Mouse (Mus musculus) MEL (cell line): Measurements from ENCODE around the gene Mrps9. TPM values are rescaled to one million over a fixed set of nuclear protein-coding genes. Genes with fewer than 3 reads are reported as not detected.

Experiments
- DNase-seq: peaks from one replicate; pipeline ENCODE4 v3.0.0; 2011; ENCODE audit warnings: low read depth, low spot score
- H3K27ac ChIP-seq: 2 replicates; pipeline ENCODE4 v1.5.1; 2012; ENCODE audit warnings: low read depth, mild to moderate bottlenecking, control low read depth, low read length, moderate library complexity; ENCODE audit not compliant: control insufficient read depth
- H3K27me3 ChIP-seq, 2 experiments: fragments of 150-350 bp in 1 of 2; sonication (generic) in 1 of 2; 2 replicates each; pipeline ENCODE4 v1.6.1; 2012; ENCODE audit warnings: low read length in 2 of 2, mild to moderate bottlenecking in 2 of 2, improper control_type of control experiment in 1 of 2, moderate library complexity in 1 of 2; ENCODE audit not compliant: insufficient read depth in 2 of 2, control insufficient read depth in 1 of 2
- H3K36me3 ChIP-seq, 2 experiments: 2 replicates each; pipeline ENCODE4 v1.6.1; 2012 to 2014; ENCODE audit warnings: low read length in 2 of 2, improper control_type of control experiment in 1 of 2, inconsistent platforms in 1 of 2, mild to moderate bottlenecking in 1 of 2; ENCODE audit not compliant: insufficient read depth in 2 of 2, control insufficient read depth in 1 of 2
- H3K4me1 ChIP-seq, 2 experiments: fragments of 150-350 bp in 1 of 2; sonication (generic) in 1 of 2; 2 replicates each; pipeline ENCODE4 v1.6.1; 2012; ENCODE audit warnings: low read length in 2 of 2, improper control_type of control experiment in 1 of 2, mild to moderate bottlenecking in 1 of 2; ENCODE audit not compliant: insufficient read depth in 2 of 2, control insufficient read depth in 1 of 2
- H3K4me3 ChIP-seq, 2 experiments: fragments of 150-350 bp in 1 of 2; sonication (generic) in 1 of 2; 2 replicates each; pipeline ENCODE4 v1.5.1; 2012; ENCODE audit warnings: low read depth in 2 of 2, low read length in 2 of 2, mild to moderate bottlenecking in 2 of 2, moderate library complexity in 2 of 2, control low read depth in 1 of 2, improper control_type of control experiment in 1 of 2; ENCODE audit not compliant: control insufficient read depth in 1 of 2, insufficient read depth in 1 of 2
- H3K79me2 ChIP-seq: 2 replicates; pipeline ENCODE4 v1.6.1; 2012; ENCODE audit warnings: mild to moderate bottlenecking, low read length, moderate library complexity; ENCODE audit not compliant: control insufficient read depth, poor library complexity, insufficient read depth
- H3K9ac ChIP-seq: 2 replicates; pipeline ENCODE4 v1.6.1; 2012; ENCODE audit warnings: low read depth, mild to moderate bottlenecking, control low read depth, low read length, moderate library complexity; ENCODE audit not compliant: control insufficient read depth, poor library complexity, severe bottlenecking
- H3K9me3 ChIP-seq: fragments of 150-350 bp; sonication (generic); replicated peaks from 2 replicates; pipeline ENCODE4 v1.6.1; 2012; ENCODE audit warnings: mild to moderate bottlenecking, low read length, improper control_type of control experiment, moderate library complexity; ENCODE audit not compliant: insufficient read depth
- BHLHE40 ChIP-seq: IDR thresholded peaks from 2 replicates; pipeline ENCODE4 v1.6.1; 2012; ENCODE audit warnings: low read depth, mild to moderate bottlenecking, inconsistent platforms, low read length, improper control_type of control experiment, borderline replicate concordance
- CHD2 ChIP-seq: IDR thresholded peaks from 2 replicates; pipeline ENCODE4 v1.6.1; 2011; ENCODE audit warnings: low read length, improper control_type of control experiment
- ELF1 ChIP-seq: IDR thresholded peaks from 2 replicates; pipeline ENCODE4 v1.6.1; 2014; ENCODE audit warnings: low read depth, mild to moderate bottlenecking, inconsistent platforms, low read length, improper control_type of control experiment, moderate library complexity
- EP300 ChIP-seq, 2 experiments: IDR thresholded peaks; 2 replicates each; pipeline ENCODE4 v1.6.1; 2011; ENCODE audit warnings: improper control_type of control experiment in 2 of 2, low read length in 2 of 2, low read depth in 1 of 2, mild to moderate bottlenecking in 1 of 2
- ETS1 ChIP-seq: IDR thresholded peaks from 2 replicates; pipeline ENCODE4 v1.6.1; 2012; ENCODE audit warnings: low read depth, mild to moderate bottlenecking, inconsistent platforms, low read length, improper control_type of control experiment, moderate library complexity
- GATA1 ChIP-seq: IDR thresholded peaks from 2 replicates; pipeline ENCODE4 v1.6.1; 2011; ENCODE audit warnings: low read depth, low read length, improper control_type of control experiment
- MAFK ChIP-seq: IDR thresholded peaks from 2 replicates; pipeline ENCODE4 v1.6.1; 2011; ENCODE audit warnings: low read depth, mild to moderate bottlenecking, low read length, improper control_type of control experiment, borderline replicate concordance
- MAX ChIP-seq: IDR thresholded peaks from 2 replicates; pipeline ENCODE4 v1.6.1; 2011; ENCODE audit warnings: low read length, improper control_type of control experiment
- MEF2A ChIP-seq: IDR thresholded peaks from 2 replicates; pipeline ENCODE4 v1.6.1; 2014; ENCODE audit warnings: low read depth, mild to moderate bottlenecking, inconsistent platforms, low read length, improper control_type of control experiment; ENCODE audit not compliant: poor library complexity, insufficient replicate concordance, severe bottlenecking; ENCODE audit errors: extremely low read depth
- MXI1 ChIP-seq: IDR thresholded peaks from 2 replicates; pipeline ENCODE4 v1.6.1; 2011; ENCODE audit warnings: mild to moderate bottlenecking, low read depth, low read length, improper control_type of control experiment
- MYC ChIP-seq: IDR thresholded peaks from 2 replicates; pipeline ENCODE4 v1.6.1; 2011; ENCODE audit warnings: low read depth, mild to moderate bottlenecking, low read length, improper control_type of control experiment, moderate library complexity
- NELFE ChIP-seq: IDR thresholded peaks from 2 replicates; pipeline ENCODE4 v1.6.1; 2011; ENCODE audit warnings: low read depth, low read length, improper control_type of control experiment
- POLR2A ChIP-seq, 2 experiments: IDR thresholded peaks; 2 replicates each; pipeline ENCODE4 v1.6.1; 2011 to 2012; ENCODE audit warnings: low read length in 2 of 2, mild to moderate bottlenecking in 2 of 2, control low read depth in 1 of 2, improper control_type of control experiment in 1 of 2, low read depth in 1 of 2, moderate library complexity in 1 of 2; ENCODE audit not compliant: control insufficient read depth in 1 of 2, insufficient read depth in 1 of 2, poor library complexity in 1 of 2
- POLR2AphosphoS2 ChIP-seq: IDR thresholded peaks from 2 replicates; pipeline ENCODE4 v1.6.1; 2011; ENCODE audit warnings: low read length, improper control_type of control experiment
- RAD21 ChIP-seq: IDR thresholded peaks from 2 replicates; pipeline ENCODE4 v1.6.1; 2011; ENCODE audit warnings: mild to moderate bottlenecking, low read depth, low read length, improper control_type of control experiment
- RCOR1 ChIP-seq: IDR thresholded peaks from 2 replicates; pipeline ENCODE4 v1.6.1; 2012; ENCODE audit warnings: low read depth, mild to moderate bottlenecking, inconsistent platforms, low read length, improper control_type of control experiment
- SIN3A ChIP-seq: IDR thresholded peaks from 2 replicates; pipeline ENCODE4 v1.6.1; 2012; ENCODE audit warnings: low read length, improper control_type of control experiment, inconsistent platforms
- SMC3 ChIP-seq: IDR thresholded peaks from 2 replicates; pipeline ENCODE4 v1.6.1; 2011; ENCODE audit warnings: low read depth, low read length, improper control_type of control experiment
- TAL1 ChIP-seq: IDR thresholded peaks from 2 replicates; pipeline ENCODE4 v1.6.1; 2012; ENCODE audit warnings: mild to moderate bottlenecking, inconsistent platforms, low read length, moderate library complexity, mixed read lengths
- TBP ChIP-seq: IDR thresholded peaks from 2 replicates; pipeline ENCODE4 v1.8.0; 2011; ENCODE audit warnings: low read depth, low read length, improper control_type of control experiment
- TCF12 ChIP-seq: IDR thresholded peaks from 2 replicates; pipeline ENCODE4 v1.6.1; 2014; ENCODE audit warnings: low read depth, mild to moderate bottlenecking, inconsistent platforms, low read length, improper control_type of control experiment, moderate library complexity
- USF1 ChIP-seq: IDR thresholded peaks from 2 replicates; pipeline ENCODE4 v1.6.1; 2014; ENCODE audit warnings: low read depth, mild to moderate bottlenecking, inconsistent platforms, low read length, improper control_type of control experiment, moderate library complexity
- USF2 ChIP-seq, 2 experiments: IDR thresholded peaks; 2 replicates each; pipeline ENCODE4 v1.6.1; 2011 to 2012; ENCODE audit warnings: improper control_type of control experiment in 2 of 2, low read length in 2 of 2, borderline replicate concordance in 1 of 2, inconsistent platforms in 1 of 2, low read depth in 1 of 2, mild to moderate bottlenecking in 1 of 2; ENCODE audit not compliant: insufficient read depth in 1 of 2
- ZKSCAN1 ChIP-seq: IDR thresholded peaks from 2 replicates; pipeline ENCODE4 v1.6.1; 2012; ENCODE audit warnings: low read depth, mild to moderate bottlenecking, inconsistent platforms, low read length, improper control_type of control experiment, moderate library complexity
- ZNF384 ChIP-seq: IDR thresholded peaks from 2 replicates; pipeline ENCODE4 v1.6.1; 2012; ENCODE audit warnings: low read depth, mild to moderate bottlenecking, inconsistent platforms, low read length, improper control_type of control experiment
- polyA plus RNA-seq, 2 experiments: library from polyadenylated mRNA; stranded (reverse) in 1 of 2; unstranded in 1 of 2; fragments of >175 nt in 1 of 2; fragments of >200 nt in 1 of 2; gene quantifications; 2 replicates each; pipeline versions ENCODE4 v1.2.1 to v1.2.4; 2012; ENCODE audit warnings: low replicate concordance in 2 of 2, low read depth in 1 of 2; ENCODE audit not compliant: insufficient read length in 2 of 2, insufficient read depth in 1 of 2, missing spikeins in 1 of 2
- total RNA-seq: library from RNA; depleted of rRNA; stranded (reverse); fragments of 300-350 nt; gene quantifications from 2 replicates; pipeline ENCODE4 v1.2.3, GENCODE M21; 2012

Gene Mrps9
- total and polyA plus RNA-seq, 3 experiments, result 67.4 to 68.4 TPM; not detected in 1

- DNase-seq, result peak; percentile 78
- Histone ChIP-seq H3K9ac (no peak overlapping the region), H3K27me3 (no peaks in the 10 kb centered on the region), H3K36me3 (peaks cover 0 to 7% of the 10 kb centered on the region in 2 experiments), H3K4me1 (peaks cover 2 to 7% of the 10 kb centered on the region in 2 experiments; a peak in 2 of 4 replicates), H3K4me3 (no peak overlapping the region), H3K9me3 (no peaks in the 10 kb centered on the region), H3K27ac (no peak overlapping the region; the same call in 1 of the 2 replicates), H3K79me2 (peaks cover 2% of the 10 kb centered on the region; the same call in 1 of the 2 replicates)
- TF ChIP-seq RCOR1 (0 out of 2 replicates have a peak, but pooled peaks have one; percentile 10), EP300 (IDR thresholded peaks at IDR 0.05; ENCODE audit: low read depth in 1 of 2, low read length in 2 of 2) (no peak), SMC3 (no peak), GATA1 (peak; percentile 49; the same call in 1 of the 2 replicates), TAL1 (no peak), ETS1 (0 out of 2 replicates have a peak, but pooled peaks have one; percentile 25), ELF1 (no peak)
These were observed 23.1 kb downstream of the Mrps9 start for GRCm38 (mm10) chr1:42874174-42874573.

- peaks cover 2 to 7% of the 10 kb centered on the region in 2 experiments; a peak in 2 of 4 replicates for H3K4me1 ChIP-seq
- peaks cover 1% of the 10 kb centered on the region; the same call in 1 of the 2 replicates for H3K79me2 ChIP-seq
- H3K27ac ChIP-seq, result no peak overlapping the region
- H3K9me3 ChIP-seq, result no peaks in the 10 kb centered on the region
- TF ChIP-seq NELFE (no peak), USF1 (no peak), MYC (no peak), CHD2 (no peak), SMC3 (no peak)
- TF ChIP-seq, all 39 proteins: peak for 0
- Histone ChIP-seq H3K36me3 (peaks cover 0 to 7% of the 10 kb centered on the region in 2 experiments; a peak in 3 of 4 replicates), H3K9ac (no peak overlapping the region), H3K4me3 (no peak overlapping the region), H3K27me3 (no peaks in the 10 kb centered on the region)
- no peak for DNase-seq
These were observed 24.2 kb downstream of the Mrps9 start for GRCm38 (mm10) chr1:42875271-42875670.

- peaks cover 2 to 7% of the 10 kb centered on the region in 2 experiments; a peak in 2 of 4 replicates for H3K4me1 ChIP-seq
- DNase-seq, result no peak
- H3K27me3 ChIP-seq, result no peaks in the 10 kb centered on the region
- H3K9me3 ChIP-seq, result no peaks in the 10 kb centered on the region
- H3K27ac ChIP-seq, result no peak overlapping the region
- no peak overlapping the region for H3K4me3 ChIP-seq
- no peak for TF ChIP-seq NELFE
- no peak for TF ChIP-seq ZNF384
- TF ChIP-seq ZKSCAN1, result no peak
- no peak for TF ChIP-seq TBP
- no peak for TF ChIP-seq MYC
- TF ChIP-seq USF1, result no peak
- TF ChIP-seq POLR2A (IDR thresholded peaks at IDR 0.05; ENCODE audit: control insufficient read depth in 1 of 2, insufficient read depth in 1 of 2, low read depth in 1 of 2, low read length in 2 of 2, poor library complexity in 1 of 2), result no peak
- no peak for TF ChIP-seq MXI1
- no peak for TF ChIP-seq ETS1
- TF ChIP-seq MEF2A, result no peak
- TF ChIP-seq SIN3A, result no peak
- no peak for TF ChIP-seq RAD21
- no peak for TF ChIP-seq MAFK
- TF ChIP-seq BHLHE40, result no peak
- no peak for TF ChIP-seq TCF12
- no peak for TF ChIP-seq MAX
- no peak for TF ChIP-seq POLR2AphosphoS2
- TF ChIP-seq RCOR1, result no peak
- TF ChIP-seq USF2 (IDR thresholded peaks at IDR 0.05; ENCODE audit: borderline replicate concordance in 1 of 2, insufficient read depth in 1 of 2, low read depth in 1 of 2, low read length in 2 of 2), result no peak
- no peaks in the 10 kb centered on the region; the same call in 1 of the 2 replicates for H3K79me2 ChIP-seq
- H3K9ac ChIP-seq, result no peak overlapping the region
- H3K36me3 ChIP-seq, result peaks cover 0 to 7% of the 10 kb centered on the region in 2 experiments
These were observed 25.5 kb downstream of the Mrps9 start for GRCm38 (mm10) chr1:42876463-42877093.
